Mouse (Mus musculus) bone marrow macrophage, adult 2 months (primary cell): ENCODE data around the gene Prep. TPM values are rescaled to one million over a fixed set of nuclear protein-coding genes. Genes with fewer than 3 reads are reported as not detected.

Experiments used
- H3K27ac ChIP-seq: 2 replicates; pipeline ENCODE4 v1.5.1; 2012; ENCODE audit warnings: low read depth, low read length; ENCODE audit not compliant: insufficient read depth
- H3K4me1 ChIP-seq: 2 replicates; pipeline ENCODE4 v1.6.1; 2012; ENCODE audit warnings: low read length; ENCODE audit not compliant: control insufficient read depth, insufficient read depth
- H3K4me3 ChIP-seq: 2 replicates; pipeline ENCODE4 v1.5.1; 2012; ENCODE audit warnings: mild to moderate bottlenecking, low read length, moderate library complexity; ENCODE audit not compliant: insufficient read depth
- CTCF ChIP-seq: IDR thresholded peaks from 2 replicates; pipeline ENCODE4 v1.5.1; 2012; ENCODE audit warnings: low read depth, mild to moderate bottlenecking, low read length, moderate library complexity
- POLR2A ChIP-seq: IDR thresholded peaks from 2 replicates; pipeline ENCODE4 v1.6.1; 2012; ENCODE audit warnings: mild to moderate bottlenecking, low read depth, low read length, borderline replicate concordance
- polyA plus RNA-seq: library from polyadenylated mRNA; stranded (reverse); fragments of >200 nt; gene quantifications from 2 replicates; pipeline ENCODE4 v1.2.4, GENCODE M21; 2012; ENCODE audit not compliant: missing spikeins, insufficient read depth, insufficient read length

Prep gene
- polyA plus RNA-seq, 1 experiment: 6.2 TPM

- no peak for TF ChIP-seq CTCF
- no peak for TF ChIP-seq POLR2A
- H3K4me1 ChIP-seq: no peaks in the 10 kb centered on the region
- H3K4me3 ChIP-seq: no peak overlapping the region
- no peak overlapping the region for H3K27ac ChIP-seq
Measured at GRCm38 (mm10) chr10:45136806-45137205, 69.8 kb downstream of the Prep start.

GRCm38 (mm10) chr10:45139910-45140309, 72.9 kb downstream of the Prep start:
- no peak overlapping the region for H3K27ac ChIP-seq
- TF ChIP-seq POLR2A (no peak), CTCF (no peak)
- H3K4me3 ChIP-seq: no peak overlapping the region
- no peaks in the 10 kb centered on the region for H3K4me1 ChIP-seq

GRCm38 (mm10) chr10:45140474-45141212, 73.6 kb downstream of the Prep start:
- Histone ChIP-seq H3K27ac (no peak overlapping the region), H3K4me1 (no peaks in the 10 kb centered on the region), H3K4me3 (no peak overlapping the region)
- TF ChIP-seq POLR2A: no peak
- no peak for TF ChIP-seq CTCF

GRCm38 (mm10) chr10:45142359-45142758, 75.4 kb downstream of the Prep start:
- Histone ChIP-seq H3K4me1 (no peaks in the 10 kb centered on the region), H3K4me3 (no peak overlapping the region), H3K27ac (no peak overlapping the region)
- TF ChIP-seq CTCF (no peak), POLR2A (no peak)

- Histone ChIP-seq H3K27ac (no peak overlapping the region), H3K4me1 (no peaks in the 10 kb centered on the region), H3K4me3 (no peak overlapping the region)
- TF ChIP-seq POLR2A: no peak
- TF ChIP-seq CTCF: no peak
Measured at GRCm38 (mm10) chr10:45144038-45144817, 77.2 kb downstream of the Prep start.

GRCm38 (mm10) chr10:45146821-45147220, 79.8 kb downstream of the Prep start:
- Histone ChIP-seq H3K4me3 (no peak overlapping the region), H3K27ac (no peak overlapping the region)
- TF ChIP-seq POLR2A (no peak), CTCF (no peak)

GRCm38 (mm10) chr10:45151137-45151536, 84.1 kb downstream of the Prep start:
- TF ChIP-seq CTCF (no peak), POLR2A (no peak)
- H3K27ac ChIP-seq: no peak overlapping the region
- H3K4me1 ChIP-seq: no peaks in the 10 kb centered on the region
- no peak overlapping the region for H3K4me3 ChIP-seq

More at GRCm38 (mm10) chr10:45146821-45147220, 79.8 kb downstream of the Prep start:
- no peaks in the 10 kb centered on the region for H3K4me1 ChIP-seq

- H3K4me1 ChIP-seq: no peaks in the 10 kb centered on the region
Measured at GRCm38 (mm10) chr10:45151771-45152692, 85.0 kb downstream of the Prep start.

GRCm38 (mm10) chr10:45154557-45155060, 87.6 kb downstream of the Prep start:
- Histone ChIP-seq H3K4me3 (no peak overlapping the region), H3K4me1 (no peaks in the 10 kb centered on the region), H3K27ac (no peak overlapping the region)
- TF ChIP-seq CTCF: no peak
- no peak for TF ChIP-seq POLR2A

More at GRCm38 (mm10) chr10:45151771-45152692, 85.0 kb downstream of the Prep start:
- no peak overlapping the region for H3K4me3 ChIP-seq
- no peak overlapping the region for H3K27ac ChIP-seq
- TF ChIP-seq CTCF (no peak), POLR2A (no peak)
